Mouse (Mus musculus): ENCODE data around the gene Gm45808. TPM values are rescaled to one million over a fixed set of nuclear protein-coding genes. Genes with fewer than 3 reads are reported as not detected.
"Not testable (repeated sequence)": the region's sequence is repeated elsewhere in the genome, so short reads cannot be mapped to it uniquely, and the experiment has no call there.

The Gm45808 gene
- total RNA-seq, 2 experiments from 2014 or later: 0.73 TPM; not detected in 1

- no peak for DNase-seq (ENCODE audit: low spot score in 2 of 2)
- intact Hi-C loops (cut with DNase I): no loop called here
Measured at GRCm38 (mm10) chr7:45514411-45514810, 27.8 kb upstream of the Gm45808 start.

- intact Hi-C loops (cut with DNase I): no loop called here
Measured at GRCm38 (mm10) chr7:45509912-45510787, 23.5 kb upstream of the Gm45808 start, which contains the start of gene Nucb1. Gene Nucb1 (minus strand): TSS chr7:45510406.

GRCm38 (mm10) chr7:45509181-45509882 lies 22.7 kb upstream of the Gm45808 start:
- DNase-seq (ENCODE audit: low spot score in 2 of 2): no peak
- intact Hi-C loops (cut with DNase I): no loop called here

More at GRCm38 (mm10) chr7:45509912-45510787, 23.5 kb upstream of the Gm45808 start, which contains the start of gene Nucb1:
- peak; percentile 88 to 94 for DNase-seq (ENCODE audit: low spot score in 2 of 2)

GRCm38 (mm10) chr7:45508561-45508960 lies 21.9 kb upstream of the Gm45808 start:
- DNase-seq (ENCODE audit: low spot score in 2 of 2): no peak
- intact Hi-C loops (cut with DNase I): no loop called here

GRCm38 (mm10) chr7:45507583-45507982 lies 21.0 kb upstream of the Gm45808 start:
- intact Hi-C loops (cut with DNase I): no loop called here
- DNase-seq (ENCODE audit: low spot score in 2 of 2): no peak

- no peak for DNase-seq (ENCODE audit: low spot score in 2 of 2)
- intact Hi-C loops (cut with DNase I): no loop called here
Measured at GRCm38 (mm10) chr7:45498427-45498826, 11.8 kb upstream of the Gm45808 start.

- DNase-seq (ENCODE audit: low spot score in 2 of 2): no peak
- intact Hi-C loops (cut with DNase I): no loop called here
Measured at GRCm38 (mm10) chr7:45494548-45494947, 7.9 kb upstream of the Gm45808 start.

GRCm38 (mm10) chr7:45492951-45493350 lies 6.3 kb upstream of the Gm45808 start:
- intact Hi-C loops (cut with DNase I): loop anchor here (1.0 kb wide), 1 partner anchor 13 kb away; no protein-coding TSS in a partner anchor
- no peak for DNase-seq (ENCODE audit: low spot score in 2 of 2)

GRCm38 (mm10) chr7:45492225-45492844 lies 5.7 kb upstream of the Gm45808 start:
- intact Hi-C loops (cut with DNase I): loop anchor here (1.0 kb wide), 1 partner anchor 14 kb away; no protein-coding TSS in a partner anchor
- DNase-seq (ENCODE audit: low spot score in 2 of 2): no peak

- DNase-seq (ENCODE audit: low spot score in 2 of 2): no peak
- intact Hi-C loops (cut with DNase I): no loop called here
Measured at GRCm38 (mm10) chr7:45491264-45491663, 4.7 kb upstream of the Gm45808 start.

GRCm38 (mm10) chr7:45490822-45491221 lies 4.2 kb upstream of the Gm45808 start:
- intact Hi-C loops (cut with DNase I): no loop called here
- peak; percentile 10 to 74 for DNase-seq (ENCODE audit: low spot score in 2 of 2)

- no peak for DNase-seq (ENCODE audit: low spot score in 2 of 2)
- intact Hi-C loops (cut with DNase I): no loop called here
Measured at GRCm38 (mm10) chr7:45489578-45489977, 3.0 kb upstream of the Gm45808 start.

- intact Hi-C loops (cut with DNase I): no loop called here
- peak; percentile 35 to 38 for DNase-seq (ENCODE audit: low spot score in 2 of 2)
Measured at GRCm38 (mm10) chr7:45488293-45489204, 1.9 kb upstream of the Gm45808 start, which contains the start of gene Dhdh. Gene Dhdh (minus strand): TSS chr7:45488805.

GRCm38 (mm10) chr7:45487861-45488292 lies 1.3 kb upstream of the Gm45808 start:
- no peak for DNase-seq (ENCODE audit: low spot score in 2 of 2)
- intact Hi-C loops (cut with DNase I): no loop called here

- DNase-seq (ENCODE audit: low spot score in 2 of 2): no peak
- intact Hi-C loops (cut with DNase I): no loop called here
Measured at GRCm38 (mm10) chr7:45486158-45486557, 453 bp downstream of the Gm45808 start.

GRCm38 (mm10) chr7:45484985-45485384 lies 1.6 kb downstream of the Gm45808 start:
- DNase-seq (ENCODE audit: low spot score in 2 of 2); intact Hi-C loops (cut with DNase I): not testable (repeated sequence)

GRCm38 (mm10) chr7:45482166-45482565 lies 4.4 kb downstream of the Gm45808 start:
- intact Hi-C loops (cut with DNase I): no loop called here
- DNase-seq (ENCODE audit: low spot score in 2 of 2): no peak

GRCm38 (mm10) chr7:45481374-45481927 lies 5.2 kb downstream of the Gm45808 start, which contains the start of gene Tulp2:
Gene Tulp2 (plus strand): TSS chr7:45481877.
- intact Hi-C loops (cut with DNase I): no loop called here
- peak; percentile 58 to 79 for DNase-seq (ENCODE audit: low spot score in 2 of 2)

Data from left cerebral cortex, postnatal 25 days (tissue).